Mouse (Mus musculus): ENCODE data around the gene Tbc1d10a. TPM values are rescaled to one million over a fixed set of nuclear protein-coding genes. Genes with fewer than 3 reads are reported as not detected.
A peak's percentile ranks its signal among the peaks of the same experiment; 100 is the strongest.

The Tbc1d10a gene
- polyA plus RNA-seq, 1 experiment from 2014 or later: 20.5 TPM

- Histone ChIP-seq H3K4me3 (ENCODE audit: low read depth, low read length) (no peak overlapping the region), H3K27ac (replicated peaks; ENCODE audit: low read depth, low read length) (no peak overlapping the region), H3K27me3 (ENCODE audit: control insufficient read depth, insufficient read depth, low read length) (no peaks in the 10 kb centered on the region), H3K9ac (ENCODE audit: low read length) (no peak overlapping the region), H3K36me3 (ENCODE audit: control insufficient read depth, insufficient read depth, low read length) (no peaks in the 10 kb centered on the region; the same call in 1 of the 2 replicates), H3K4me1 (ENCODE audit: control insufficient read depth, insufficient read depth, low read length) (no peaks in the 10 kb centered on the region), H3K9me3 (ENCODE audit: control insufficient read depth, low read length) (no peaks in the 10 kb centered on the region), H3K4me2 (ENCODE audit: low read depth, severe bottlenecking) (no peak overlapping the region)
- ATAC-seq (ENCODE audit: insufficient number of reproducible peaks, low FRiP score, low TSS enrichment, low read depth) (no peak), DNase-seq (ENCODE audit: low spot score) (no peak)
- WGBS: 81% methylated on average over 9 of the region's 9 CpGs
Measured at GRCm38 (mm10) chr11:4148536-4149156, 37.9 kb upstream of the Tbc1d10a start.

- Histone ChIP-seq H3K27ac (replicated peaks; ENCODE audit: low read depth, low read length) (no peak overlapping the region), H3K9me3 (ENCODE audit: control insufficient read depth, low read length) (no peaks in the 10 kb centered on the region), H3K4me1 (ENCODE audit: control insufficient read depth, insufficient read depth, low read length) (no peaks in the 10 kb centered on the region), H3K4me3 (ENCODE audit: low read depth, low read length) (no peak overlapping the region), H3K27me3 (ENCODE audit: control insufficient read depth, insufficient read depth, low read length) (no peaks in the 10 kb centered on the region), H3K36me3 (ENCODE audit: control insufficient read depth, insufficient read depth, low read length) (no peaks in the 10 kb centered on the region; the same call in 1 of the 2 replicates), H3K4me2 (ENCODE audit: low read depth, severe bottlenecking) (no peak overlapping the region), H3K9ac (ENCODE audit: low read length) (no peak overlapping the region)
- ATAC-seq (ENCODE audit: insufficient number of reproducible peaks, low FRiP score, low TSS enrichment, low read depth) (no peak), DNase-seq (ENCODE audit: low spot score) (no peak)
- 92% methylated on average over 6 of the region's 6 CpGs for WGBS
Measured at GRCm38 (mm10) chr11:4149886-4150285, 36.7 kb upstream of the Tbc1d10a start.

GRCm38 (mm10) chr11:4153694-4154093, 32.9 kb upstream of the Tbc1d10a start:
- Histone ChIP-seq H3K27me3 (ENCODE audit: control insufficient read depth, insufficient read depth, low read length) (no peaks in the 10 kb centered on the region), H3K4me3 (ENCODE audit: low read depth, low read length) (no peak overlapping the region), H3K36me3 (ENCODE audit: control insufficient read depth, insufficient read depth, low read length) (no peaks in the 10 kb centered on the region), H3K27ac (replicated peaks; ENCODE audit: low read depth, low read length) (no peak overlapping the region), H3K4me1 (ENCODE audit: control insufficient read depth, insufficient read depth, low read length) (no peaks in the 10 kb centered on the region), H3K9ac (ENCODE audit: low read length) (no peak overlapping the region), H3K4me2 (ENCODE audit: low read depth, severe bottlenecking) (no peak overlapping the region), H3K9me3 (ENCODE audit: control insufficient read depth, low read length) (no peaks in the 10 kb centered on the region)
- DNase-seq (ENCODE audit: low spot score) (no peak), ATAC-seq (ENCODE audit: insufficient number of reproducible peaks, low FRiP score, low TSS enrichment, low read depth) (no peak)
- 92% methylated on average over 7 of the region's 7 CpGs for WGBS

- H3K4me3 ChIP-seq (ENCODE audit: low read depth, low read length): no peak overlapping the region
- H3K9me3 ChIP-seq (ENCODE audit: control insufficient read depth, low read length): no peaks in the 10 kb centered on the region
- peaks cover 6% of the 10 kb centered on the region; the same call in 1 of the 2 replicates for H3K4me1 ChIP-seq (ENCODE audit: control insufficient read depth, insufficient read depth, low read length)
- no peak overlapping the region for H3K4me2 ChIP-seq (ENCODE audit: low read depth, severe bottlenecking)
- WGBS: 66% methylated on average over 5 of the region's 5 CpGs
- no peaks in the 10 kb centered on the region for H3K36me3 ChIP-seq (ENCODE audit: control insufficient read depth, insufficient read depth, low read length)
- no peaks in the 10 kb centered on the region for H3K27me3 ChIP-seq (ENCODE audit: control insufficient read depth, insufficient read depth, low read length)
- ATAC-seq (ENCODE audit: insufficient number of reproducible peaks, low FRiP score, low TSS enrichment, low read depth): no peak
- DNase-seq (ENCODE audit: low spot score): no peak
- no peak overlapping the region for H3K27ac ChIP-seq (replicated peaks; ENCODE audit: low read depth, low read length)
- H3K9ac ChIP-seq (ENCODE audit: low read length): no peak overlapping the region
Measured at GRCm38 (mm10) chr11:4155641-4156040, 30.9 kb upstream of the Tbc1d10a start.

GRCm38 (mm10) chr11:4158676-4159075, 27.9 kb upstream of the Tbc1d10a start:
- DNase-seq (ENCODE audit: low spot score) (no peak), ATAC-seq (ENCODE audit: insufficient number of reproducible peaks, low FRiP score, low TSS enrichment, low read depth) (no peak)
- Histone ChIP-seq H3K27ac (replicated peaks; ENCODE audit: low read depth, low read length) (no peak overlapping the region), H3K4me3 (ENCODE audit: low read depth, low read length) (no peak overlapping the region), H3K4me1 (ENCODE audit: control insufficient read depth, insufficient read depth, low read length) (peaks cover 19% of the 10 kb centered on the region; the same call in 1 of the 2 replicates), H3K36me3 (ENCODE audit: control insufficient read depth, insufficient read depth, low read length) (peaks cover 8% of the 10 kb centered on the region; the same call in 1 of the 2 replicates), H3K4me2 (ENCODE audit: low read depth, severe bottlenecking) (no peak overlapping the region), H3K9ac (ENCODE audit: low read length) (no peak overlapping the region), H3K27me3 (ENCODE audit: control insufficient read depth, insufficient read depth, low read length) (no peaks in the 10 kb centered on the region), H3K9me3 (ENCODE audit: control insufficient read depth, low read length) (no peaks in the 10 kb centered on the region)
- WGBS: 93% methylated on average over 3 of the region's 3 CpGs

DNA sequence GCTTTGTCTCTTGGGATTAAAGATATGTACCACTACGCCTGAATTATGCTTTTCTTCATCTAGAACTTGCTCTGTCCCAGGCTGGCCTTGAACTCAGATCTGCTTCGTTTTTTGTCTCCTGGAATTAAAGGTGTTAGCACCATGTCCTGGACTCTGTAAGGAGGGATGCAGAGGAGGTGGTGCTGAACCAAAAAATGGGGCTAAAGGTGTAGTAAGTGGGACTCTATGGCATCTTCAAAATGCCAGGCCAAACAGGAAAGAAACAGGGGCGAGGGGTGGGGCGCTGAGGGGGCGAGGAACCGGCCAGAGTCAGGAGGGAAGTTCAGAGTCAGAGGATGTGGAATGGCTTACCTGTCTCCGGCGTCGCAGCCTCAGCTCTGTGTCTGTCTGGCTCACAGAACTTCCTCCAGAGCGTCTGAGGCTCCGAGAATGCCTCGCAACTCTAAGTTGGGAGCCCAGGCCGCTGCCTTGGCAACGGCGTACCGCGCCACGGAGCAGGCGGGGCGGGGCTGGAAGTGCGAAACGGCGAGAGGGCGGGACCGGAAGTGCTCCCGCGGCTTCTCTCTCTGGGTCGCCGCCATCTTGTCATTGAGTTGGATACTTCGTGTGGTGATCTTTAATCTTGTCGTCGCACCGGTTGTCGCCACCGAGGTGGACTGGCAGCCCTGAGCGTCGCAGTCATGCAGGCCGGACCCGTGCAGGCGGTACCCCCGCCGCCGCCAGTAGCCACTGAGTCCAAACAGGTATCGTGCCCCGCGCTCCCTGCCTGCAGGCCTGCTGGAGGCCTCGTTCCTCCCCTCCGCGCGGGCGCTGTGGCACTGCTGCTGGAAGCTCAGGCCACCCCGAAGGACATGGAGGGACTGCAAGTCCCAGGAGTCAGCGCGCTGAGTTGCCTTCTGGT, 26.5 kb upstream of the Tbc1d10a start, which contains the start of the genes Ccdc157 and Sf3a1:
Gene Ccdc157, minus strand, starts transcription at position 486 of the 901 bp plus-strand sequence.
Gene Sf3a1, plus strand, starts transcription at position 543 of the 901 bp plus-strand sequence.
- Histone ChIP-seq H3K4me2 (ENCODE audit: low read depth, severe bottlenecking) (peak within 1 kb of the TSS; percentile 89), H3K36me3 (ENCODE audit: control insufficient read depth, insufficient read depth, low read length) (peaks cover 13% of the 10 kb centered on the region; the same call in 1 of the 2 replicates), H3K9ac (ENCODE audit: low read length) (peak within 1 kb of the TSS; percentile 89), H3K9me3 (ENCODE audit: control insufficient read depth, low read length) (no peaks in the 10 kb centered on the region), H3K27ac (replicated peaks; ENCODE audit: low read depth, low read length) (peak within 1 kb of the TSS; percentile 53; the same call in 1 of the 2 replicates), H3K4me3 (ENCODE audit: low read depth, low read length) (peak within 1 kb of the TSS; percentile 76), H3K4me1 (ENCODE audit: control insufficient read depth, insufficient read depth, low read length) (peaks cover 19% of the 10 kb centered on the region; the same call in 1 of the 2 replicates), H3K27me3 (ENCODE audit: control insufficient read depth, insufficient read depth, low read length) (no peaks in the 10 kb centered on the region)
- 2% methylated on average over 53 of the region's 54 CpGs for WGBS
- DNase-seq (ENCODE audit: low spot score) (peak; percentile 95), ATAC-seq (ENCODE audit: insufficient number of reproducible peaks, low FRiP score, low TSS enrichment, low read depth) (peak; percentile 91)

GRCm38 (mm10) chr11:4160758-4161480, 25.7 kb upstream of the Tbc1d10a start:
- Histone ChIP-seq H3K9me3 (ENCODE audit: control insufficient read depth, low read length) (no peaks in the 10 kb centered on the region), H3K4me3 (ENCODE audit: low read depth, low read length) (peak overlapping the region; percentile 76), H3K9ac (ENCODE audit: low read length) (peak overlapping the region; percentile 89), H3K27me3 (ENCODE audit: control insufficient read depth, insufficient read depth, low read length) (no peaks in the 10 kb centered on the region), H3K36me3 (ENCODE audit: control insufficient read depth, insufficient read depth, low read length) (peaks cover 16% of the 10 kb centered on the region), H3K27ac (replicated peaks; ENCODE audit: low read depth, low read length) (no peak overlapping the region; the same call in 1 of the 2 replicates), H3K4me1 (ENCODE audit: control insufficient read depth, insufficient read depth, low read length) (peaks cover 19% of the 10 kb centered on the region; the same call in 1 of the 2 replicates), H3K4me2 (ENCODE audit: low read depth, severe bottlenecking) (peak overlapping the region; percentile 89)
- ATAC-seq (ENCODE audit: insufficient number of reproducible peaks, low FRiP score, low TSS enrichment, low read depth): no peak
- WGBS: 7% methylated on average over 15 of the region's 15 CpGs
- no peak for DNase-seq (ENCODE audit: low spot score)

GRCm38 (mm10) chr11:4164701-4165100, 21.9 kb upstream of the Tbc1d10a start:
- Histone ChIP-seq H3K4me2 (ENCODE audit: low read depth, severe bottlenecking) (no peak overlapping the region), H3K27ac (replicated peaks; ENCODE audit: low read depth, low read length) (no peak overlapping the region), H3K4me1 (ENCODE audit: control insufficient read depth, insufficient read depth, low read length) (peaks cover 12% of the 10 kb centered on the region; the same call in 1 of the 2 replicates), H3K9me3 (ENCODE audit: control insufficient read depth, low read length) (no peaks in the 10 kb centered on the region), H3K9ac (ENCODE audit: low read length) (no peak overlapping the region), H3K36me3 (ENCODE audit: control insufficient read depth, insufficient read depth, low read length) (peaks cover 42% of the 10 kb centered on the region), H3K4me3 (ENCODE audit: low read depth, low read length) (no peak overlapping the region), H3K27me3 (ENCODE audit: control insufficient read depth, insufficient read depth, low read length) (no peaks in the 10 kb centered on the region)
- ATAC-seq (ENCODE audit: insufficient number of reproducible peaks, low FRiP score, low TSS enrichment, low read depth) (no peak), DNase-seq (ENCODE audit: low spot score) (no peak)
- 74% methylated on average over 2 of the region's 2 CpGs for WGBS
